Mouse (Mus musculus) hindbrain, embryonic 11.5 days (tissue): ENCODE results near the gene B4galnt2. TPM values are rescaled to one million over a fixed set of nuclear protein-coding genes. Genes with fewer than 3 reads are reported as not detected.

Experiments
- ATAC-seq: fragments of 200-750 bp; cut with Nextera tagmentation; 2 replicates; pipeline ENCODE4 v1.8.0; 2017; ENCODE audit warnings: mild to moderate bottlenecking, moderate TSS enrichment, moderate library complexity; ENCODE audit not compliant: low FRiP score
- DNase-seq: peaks from one replicate; pipeline ENCODE4 v3.0.0-alpha.2; 2015; ENCODE audit warnings: low spot score
- H3K27ac ChIP-seq: fragments of 300-500 bp; sonication (generic); 2 replicates; pipeline ENCODE4 v1.5.1; 2014; ENCODE audit warnings: mild to moderate bottlenecking, low read depth, low read length
- H3K27me3 ChIP-seq: fragments of 300-500 bp; sonication (generic); 2 replicates; pipeline ENCODE4 v1.6.1; 2014; ENCODE audit warnings: mild to moderate bottlenecking, low read length, moderate library complexity, mixed read lengths; ENCODE audit not compliant: control insufficient read depth, insufficient read depth
- H3K36me3 ChIP-seq: fragments of 300-500 bp; sonication (generic); 2 replicates; pipeline ENCODE4 v1.6.1; 2014; ENCODE audit warnings: mild to moderate bottlenecking, low read length, moderate library complexity, mixed read lengths; ENCODE audit not compliant: control insufficient read depth, insufficient read depth
- H3K4me1 ChIP-seq: fragments of 300-500 bp; sonication (generic); replicated peaks from 2 replicates; pipeline ENCODE4 v1.6.1; 2014; ENCODE audit warnings: low read length, mixed read lengths; ENCODE audit not compliant: control insufficient read depth, insufficient read depth
- H3K4me2 ChIP-seq: fragments of 300-500 bp; sonication (generic); replicated peaks from 2 replicates; pipeline ENCODE4 v1.6.1; 2014; ENCODE audit warnings: mild to moderate bottlenecking, low read depth, low read length
- H3K4me3 ChIP-seq: fragments of 300-500 bp; sonication (generic); 2 replicates; pipeline ENCODE4 v1.5.1; 2014; ENCODE audit warnings: low read depth, low read length
- H3K9ac ChIP-seq: fragments of 300-500 bp; sonication (generic); 2 replicates; pipeline ENCODE4 v1.6.1; 2014; ENCODE audit warnings: low read depth, low read length
- H3K9me3 ChIP-seq: fragments of 300-500 bp; sonication (generic); 2 replicates; pipeline ENCODE4 v1.6.1; 2016; ENCODE audit warnings: low read length; ENCODE audit not compliant: control insufficient read depth
- WGBS: fragments of 180-500 bp; shearing (Covaris S2); extraction: QIAGEN DNeasy Blood & Tissue Kit; methylation state at CpG from one replicate; pipeline ENCODE4 v1.1.7; 2014; 5-methylcytosine and 5-hydroxymethylcytosine counted together
- polyA plus RNA-seq: library from polyadenylated mRNA; unstranded; fragments of >200 nt; fragmentation: Nextera tagmentation; extraction: Ambion mirVana; gene quantifications from 2 replicates; pipeline ENCODE4 v1.2.1, GENCODE M21; 2014

Gene B4galnt2
- polyA plus RNA-seq, 1 experiment from 2014 or later, result not detected

GRCm38 (mm10) chr11:95821511-95821910 lies 93.2 kb downstream of the B4galnt2 start:
- 87% methylated on average over 3 of the region's 3 CpGs for WGBS
- DNase-seq (no peak), ATAC-seq (no peak)
- Histone ChIP-seq H3K4me1 (0 out of 2 replicates have a peak, but pooled peaks cover 2% of the 10 kb centered on the region), H3K9me3 (no peaks in the 10 kb centered on the region), H3K9ac (no peak overlapping the region), H3K4me2 (no peak overlapping the region), H3K27ac (no peak overlapping the region), H3K4me3 (no peak overlapping the region), H3K36me3 (no peaks in the 10 kb centered on the region), H3K27me3 (peaks cover 6% of the 10 kb centered on the region)

GRCm38 (mm10) chr11:95819138-95819537 lies 95.6 kb downstream of the B4galnt2 start:
- Histone ChIP-seq H3K4me2 (no peak overlapping the region), H3K36me3 (no peaks in the 10 kb centered on the region), H3K9ac (no peak overlapping the region), H3K27me3 (0 out of 2 replicates have a peak, but pooled peaks cover 3% of the 10 kb centered on the region), H3K27ac (no peak overlapping the region), H3K9me3 (no peaks in the 10 kb centered on the region), H3K4me1 (no peaks in the 10 kb centered on the region), H3K4me3 (no peak overlapping the region)
- WGBS, result 94% methylated on average over 8 of the region's 8 CpGs
- no peak for DNase-seq
- ATAC-seq, result no peak

Other genes starting within 250 kb of the B4galnt2 start
- gene Phb, start 247.9 kb downstream of the B4galnt2 start, polyA plus RNA-seq, result 176 and 195 TPM in 2 replicates
- 13.6 and 13.7 TPM in 2 replicates for gene Zfp652, start 202.2 kb downstream of the B4galnt2 start, polyA plus RNA-seq
- 1.1 and 2.5 TPM in 2 replicates for gene B130006D01Rik, start 191.3 kb downstream of the B4galnt2 start, polyA plus RNA-seq
- gene Phospho1, start 90.4 kb downstream of the B4galnt2 start, polyA plus RNA-seq, result not detected in 2 replicates
- gene Gngt2, start 77.7 kb downstream of the B4galnt2 start, polyA plus RNA-seq, result 7.1 and 7.6 TPM in 2 replicates
- gene Abi3, start 72.4 kb downstream of the B4galnt2 start, polyA plus RNA-seq, result 2.4 and 2.6 TPM in 2 replicates
- 80.6 and 83.9 TPM in 2 replicates for gene Igf2bp1, start 91.0 kb upstream of the B4galnt2 start, polyA plus RNA-seq
- not detected in 2 replicates for gene Gip, start 109.7 kb upstream of the B4galnt2 start, polyA plus RNA-seq
- gene Snf8, start 120.0 kb upstream of the B4galnt2 start, polyA plus RNA-seq, result 47.3 and 48.8 TPM in 2 replicates
- 20.9 and 25.2 TPM in 2 replicates for gene Ube2z, start 150.5 kb upstream of the B4galnt2 start, polyA plus RNA-seq
- gene Atp5g1, start 160.8 kb upstream of the B4galnt2 start, polyA plus RNA-seq, result 474 and 485 TPM in 2 replicates
- 0.17 TPM in 1 of 2 replicates, not detected in the other for gene Calcoco2, start 197.1 kb upstream of the B4galnt2 start, polyA plus RNA-seq
- gene Ttll6, start 218.9 kb upstream of the B4galnt2 start, polyA plus RNA-seq, result 0.07 and 0.12 TPM in 2 replicates